Mouse (Mus musculus): ENCODE measurements around the gene 9130213A22Rik.

Gene 9130213A22Rik

GRCm38 (mm10) chr11:69106842-69107241, 15.5 kb downstream of the 9130213A22Rik start:
- no peak for DNase-seq (ENCODE audit: low spot score)

- no peak for DNase-seq (ENCODE audit: low spot score)
Observed at GRCm38 (mm10) chr11:69106299-69106698, 16.1 kb downstream of the 9130213A22Rik start.

GRCm38 (mm10) chr11:69105796-69106195, 16.6 kb downstream of the 9130213A22Rik start:
- DNase-seq (ENCODE audit: low spot score), result no peak

GRCm38 (mm10) chr11:69105227-69105626, 17.2 kb downstream of the 9130213A22Rik start:
- DNase-seq (ENCODE audit: low spot score), result no peak

- DNase-seq (ENCODE audit: low spot score), result no peak
Observed at GRCm38 (mm10) chr11:69104487-69104886, 17.9 kb downstream of the 9130213A22Rik start.

GRCm38 (mm10) chr11:69103531-69104435, 18.6 kb downstream of the 9130213A22Rik start:
- no peak for DNase-seq (ENCODE audit: low spot score)

GRCm38 (mm10) chr11:69103121-69103520, 19.3 kb downstream of the 9130213A22Rik start:
- no peak for DNase-seq (ENCODE audit: low spot score)

- DNase-seq (ENCODE audit: low spot score), result no peak
Observed at GRCm38 (mm10) chr11:69102403-69102725, 20.0 kb downstream of the 9130213A22Rik start.

GRCm38 (mm10) chr11:69101604-69102402, 20.6 kb downstream of the 9130213A22Rik start:
- no peak for DNase-seq (ENCODE audit: low spot score)

GRCm38 (mm10) chr11:69100639-69101360, 21.6 kb downstream of the 9130213A22Rik start:
- DNase-seq (ENCODE audit: low spot score), result no peak

GRCm38 (mm10) chr11:69099915-69100345, 22.5 kb downstream of the 9130213A22Rik start:
- peak; percentile 91 for DNase-seq (ENCODE audit: low spot score)

- DNase-seq (ENCODE audit: low spot score), result peak; percentile 65
Observed at GRCm38 (mm10) chr11:69099177-69099914, 23.0 kb downstream of the 9130213A22Rik start.

- peak; percentile 98 for DNase-seq (ENCODE audit: low spot score)
Observed at GRCm38 (mm10) chr11:69098762-69099091, 23.7 kb downstream of the 9130213A22Rik start.

GRCm38 (mm10) chr11:69098039-69098761, 24.2 kb downstream of the 9130213A22Rik start:
- no peak for DNase-seq (ENCODE audit: low spot score)

- peak; percentile 98 for DNase-seq (ENCODE audit: low spot score)
Observed at GRCm38 (mm10) chr11:69096987-69097900, 25.1 kb downstream of the 9130213A22Rik start.

GRCm38 (mm10) chr11:69096360-69096986, 25.9 kb downstream of the 9130213A22Rik start:
- DNase-seq (ENCODE audit: low spot score), result no peak

- DNase-seq (ENCODE audit: low spot score), result no peak
Observed at GRCm38 (mm10) chr11:69095511-69096231, 26.7 kb downstream of the 9130213A22Rik start.

- peak; percentile 89 for DNase-seq (ENCODE audit: low spot score)
Observed at GRCm38 (mm10) chr11:69094697-69095429, 27.5 kb downstream of the 9130213A22Rik start, which contains the start of gene Per1. TSS of gene Per1 (plus strand) at chr11:69095217.

Measured in urinary bladder, postnatal 25 days (tissue).